Mouse (Mus musculus) liver, embryonic 11.5 days (tissue): ENCODE data around the gene Lacc1. TPM values are rescaled to one million over a fixed set of nuclear protein-coding genes. Genes with fewer than 3 reads are reported as not detected.

Experiments
- ATAC-seq: fragments of 200-750 bp; cut with Nextera tagmentation; replicated peaks from 2 replicates; pipeline ENCODE4 v1.8.0; 2017; ENCODE audit warnings: moderate number of reproducible peaks, mild to moderate bottlenecking, moderate TSS enrichment, moderate library complexity; ENCODE audit not compliant: low FRiP score
- DNase-seq: peaks from one replicate; pipeline ENCODE4 v3.0.0-alpha.2; 2017; ENCODE audit warnings: low spot score
- H3K27ac ChIP-seq: fragments of 300-500 bp; sonication (generic); 2 replicates; pipeline ENCODE4 v1.5.1; 2014; ENCODE audit warnings: mild to moderate bottlenecking, low read depth, low read length, control low read depth
- H3K27me3 ChIP-seq: fragments of 300-500 bp; sonication (generic); replicated peaks from 2 replicates; pipeline ENCODE4 v1.6.1; 2014; ENCODE audit warnings: low read length, mixed read lengths; ENCODE audit not compliant: control insufficient read depth, insufficient read depth
- H3K36me3 ChIP-seq: fragments of 300-500 bp; sonication (generic); 2 replicates; pipeline ENCODE4 v1.6.1; 2014; ENCODE audit warnings: mild to moderate bottlenecking, low read length, moderate library complexity, mixed read lengths; ENCODE audit not compliant: control insufficient read depth, insufficient read depth
- H3K4me1 ChIP-seq: fragments of 300-500 bp; sonication (generic); replicated peaks from 2 replicates; pipeline ENCODE4 v1.6.1; 2014; ENCODE audit warnings: low read length, mixed read lengths; ENCODE audit not compliant: control insufficient read depth, insufficient read depth
- H3K4me2 ChIP-seq: fragments of 300-500 bp; sonication (generic); 2 replicates; pipeline ENCODE4 v1.6.1; 2014; ENCODE audit warnings: mild to moderate bottlenecking, control low read depth, moderate library complexity
- H3K4me3 ChIP-seq: fragments of 300-500 bp; sonication (generic); 2 replicates; pipeline ENCODE4 v1.5.1; 2014; ENCODE audit warnings: low read depth, low read length, control low read depth
- H3K9ac ChIP-seq: fragments of 300-500 bp; sonication (generic); 2 replicates; pipeline ENCODE4 v1.6.1; 2014; ENCODE audit warnings: low read depth, low read length, control low read depth
- H3K9me3 ChIP-seq: fragments of 300-500 bp; sonication (generic); 2 replicates; pipeline ENCODE4 v1.6.1; 2016; ENCODE audit warnings: low read length, inconsistent platforms, mixed read lengths; ENCODE audit not compliant: control insufficient read depth
- WGBS: fragments of 180-500 bp; shearing (Covaris S2); extraction: QIAGEN DNeasy Blood & Tissue Kit; methylation state at CpG from one replicate; pipeline ENCODE4 v1.1.7; 2014; 5-methylcytosine and 5-hydroxymethylcytosine counted together
- polyA plus RNA-seq: library from polyadenylated mRNA; unstranded; fragments of >200 nt; fragmentation: Nextera tagmentation; extraction: Ambion mirVana; gene quantifications from 2 replicates; pipeline ENCODE4 v1.2.1, GENCODE M21; 2014

Lacc1 gene
- 8.1 and 8.4 TPM in 2 replicates for polyA plus RNA-seq

DNA sequence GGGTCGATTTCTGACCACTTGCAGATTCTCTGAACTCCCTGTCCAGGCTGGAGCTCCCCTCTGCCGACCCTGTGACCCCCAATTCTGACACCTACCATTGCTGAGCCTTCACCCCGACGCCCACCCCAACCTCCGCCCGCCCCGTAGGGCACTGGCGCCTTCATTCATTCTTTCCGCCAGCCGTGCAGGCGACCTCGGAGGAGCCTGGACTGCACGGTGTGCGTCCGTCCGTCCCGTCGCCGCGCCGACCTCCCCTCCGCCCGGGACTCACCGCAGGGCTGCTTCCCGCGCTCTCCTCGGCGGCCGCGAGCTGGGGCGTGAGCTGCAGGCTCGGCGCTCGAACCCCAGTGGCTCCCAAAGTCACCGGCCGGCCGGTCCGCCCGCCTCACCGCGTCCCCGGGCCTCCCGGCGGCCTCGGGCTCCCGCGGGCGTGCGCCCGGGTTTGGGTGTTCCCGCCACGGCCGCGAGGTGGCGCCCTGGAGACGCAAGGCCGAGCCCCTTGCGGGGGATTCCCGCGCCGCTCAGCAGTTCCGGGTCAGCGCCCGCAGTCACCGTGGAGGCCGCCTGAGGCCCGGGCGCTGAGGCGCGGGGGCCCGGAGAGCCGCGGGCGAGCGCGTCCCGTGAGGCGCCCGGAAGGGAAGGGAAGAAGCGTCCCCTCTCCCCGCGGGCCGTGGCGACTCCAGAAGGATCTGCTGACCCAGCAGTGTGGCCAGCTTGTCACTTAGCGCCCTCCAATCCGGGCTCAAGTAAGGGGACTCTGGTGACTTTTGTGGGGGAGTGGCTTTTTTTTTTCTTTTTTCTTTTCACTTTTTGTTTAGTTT lies at the start of gene Lacc1, which contains the start of gene Ccdc122:
Gene Lacc1, minus strand, starts transcription at position 679 of the 821 bp plus-strand sequence.
Gene Ccdc122, plus strand, starts transcription at position 547 of the 821 bp plus-strand sequence.
- Histone ChIP-seq H3K9me3 (no peaks in the 10 kb centered on the region), H3K4me3 (peak within 1 kb of the TSS; percentile 77), H3K27me3 (no peaks in the 10 kb centered on the region), H3K9ac (peak within 1 kb of the TSS; percentile 81), H3K4me1 (no peaks in the 10 kb centered on the region; the same call in 1 of the 2 replicates), H3K36me3 (no peaks in the 10 kb centered on the region), H3K4me2 (peak within 1 kb of the TSS; percentile 85), H3K27ac (no peak within 1 kb of the TSS; the same call in 1 of the 2 replicates)
- under 1% methylated on average over 85 of the region's 86 CpGs for WGBS
- peak; percentile 88 for ATAC-seq
- DNase-seq, result peak; percentile 85

DNA sequence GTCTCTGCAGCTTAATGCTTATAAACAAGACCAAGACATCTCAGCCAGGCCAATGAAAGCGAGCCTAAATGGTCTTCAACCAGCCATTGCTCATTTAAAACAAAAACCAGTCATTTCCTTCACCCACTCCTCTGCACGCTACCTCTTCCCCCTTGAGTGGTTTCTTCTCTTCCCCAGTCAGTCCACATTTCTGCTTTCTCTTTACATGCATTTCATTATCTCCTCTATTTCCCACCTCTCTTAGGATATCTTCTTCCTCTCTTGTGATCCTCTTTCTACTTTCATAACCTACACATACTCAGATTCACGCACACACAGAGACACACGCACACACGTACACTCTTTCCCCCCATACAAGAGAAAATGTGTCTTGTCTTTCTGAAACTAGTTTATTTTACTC lies 44.5 kb upstream of the Lacc1 start:
- Histone ChIP-seq H3K9me3 (no peaks in the 10 kb centered on the region), H3K27ac (no peak overlapping the region), H3K36me3 (no peaks in the 10 kb centered on the region), H3K4me3 (no peak overlapping the region), H3K27me3 (no peaks in the 10 kb centered on the region), H3K9ac (no peak overlapping the region), H3K4me1 (no peaks in the 10 kb centered on the region), H3K4me2 (no peak overlapping the region)
- DNase-seq, result no peak
- WGBS, result 82% methylated on average over 5 of the region's 5 CpGs
- no peak for ATAC-seq

GRCm38 (mm10) chr14:77069361-77069760 lies 32.7 kb upstream of the Lacc1 start:
- ATAC-seq (no peak), DNase-seq (no peak)
- no peaks in the 10 kb centered on the region for H3K9me3 ChIP-seq
- H3K4me2 ChIP-seq, result no peak overlapping the region
- H3K27ac ChIP-seq, result no peak overlapping the region
- no peaks in the 10 kb centered on the region for H3K36me3 ChIP-seq
- no peaks in the 10 kb centered on the region for H3K27me3 ChIP-seq
- H3K4me3 ChIP-seq, result no peak overlapping the region
- no peaks in the 10 kb centered on the region for H3K4me1 ChIP-seq
- WGBS, result 94% methylated on average over 1 of the region's 1 CpGs
- no peak overlapping the region for H3K9ac ChIP-seq

DNA sequence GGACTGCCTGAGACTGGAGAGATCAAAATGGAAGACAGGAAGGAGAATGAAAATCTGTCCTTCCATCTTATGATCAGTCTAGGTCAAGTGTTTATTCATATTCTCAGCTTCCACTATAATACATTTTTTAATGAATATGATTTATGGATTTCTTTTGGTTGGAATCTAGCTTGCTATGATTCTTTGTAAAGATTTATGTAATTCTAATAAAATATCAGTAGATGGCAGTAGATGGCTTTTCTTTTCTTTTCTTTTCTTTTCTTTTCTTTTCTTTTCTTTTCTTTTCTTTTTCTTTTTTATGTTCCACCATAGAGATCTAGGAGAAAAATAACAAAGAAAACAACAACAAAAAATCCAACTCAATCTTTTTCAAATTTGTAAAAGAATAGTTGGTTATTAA lies 16.6 kb upstream of the Lacc1 start:
- H3K9ac ChIP-seq, result no peak overlapping the region
- H3K36me3 ChIP-seq, result no peaks in the 10 kb centered on the region
- no peak for DNase-seq
- no peaks in the 10 kb centered on the region for H3K9me3 ChIP-seq
- no peak overlapping the region for H3K27ac ChIP-seq
- no peaks in the 10 kb centered on the region for H3K4me1 ChIP-seq
- no peak overlapping the region for H3K4me2 ChIP-seq
- no peak overlapping the region for H3K4me3 ChIP-seq
- no peaks in the 10 kb centered on the region for H3K27me3 ChIP-seq
- no peak for ATAC-seq

DNA sequence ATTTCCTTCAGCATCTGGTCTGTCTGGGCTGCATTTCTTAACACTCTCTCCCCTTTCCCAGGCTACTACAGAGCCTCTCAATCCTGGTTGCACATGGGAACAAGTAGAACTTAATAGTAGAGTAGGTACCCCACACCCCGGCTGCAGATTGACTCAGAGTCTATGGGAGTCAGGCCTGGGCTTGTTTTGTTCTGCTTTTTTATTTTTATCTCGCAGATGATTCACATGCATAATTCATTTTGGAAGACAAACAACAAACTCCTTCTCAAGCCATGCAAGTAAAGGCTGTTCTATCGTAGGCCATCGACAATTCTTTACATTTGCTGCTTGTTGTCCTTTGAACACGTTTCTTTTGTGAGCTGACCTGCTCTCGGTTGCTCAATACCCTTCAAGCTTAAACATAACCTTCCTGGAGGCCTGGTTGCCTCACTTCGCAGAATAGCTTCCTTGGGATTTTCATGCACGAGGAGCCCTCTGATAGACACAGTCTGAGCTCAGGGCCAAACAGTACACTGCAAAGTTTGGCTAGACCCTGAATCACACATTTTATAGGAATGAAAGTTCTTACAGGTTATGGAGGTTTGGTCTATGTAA lies 1.2 kb upstream of the Lacc1 start:
- Histone ChIP-seq H3K36me3 (no peaks in the 10 kb centered on the region), H3K9ac (no peak overlapping the region), H3K27ac (no peak overlapping the region), H3K9me3 (no peaks in the 10 kb centered on the region), H3K27me3 (no peaks in the 10 kb centered on the region), H3K4me1 (no peaks in the 10 kb centered on the region; the same call in 1 of the 2 replicates), H3K4me2 (no peak overlapping the region), H3K4me3 (no peak overlapping the region)
- ATAC-seq (no peak), DNase-seq (no peak)
- WGBS, result 73% methylated on average over 8 of the region's 8 CpGs

- WGBS, result 78% methylated on average over 5 of the region's 5 CpGs
- Histone ChIP-seq H3K9me3 (no peaks in the 10 kb centered on the region), H3K36me3 (no peaks in the 10 kb centered on the region), H3K4me3 (no peak overlapping the region), H3K27me3 (no peaks in the 10 kb centered on the region), H3K4me1 (no peaks in the 10 kb centered on the region; the same call in 1 of the 2 replicates), H3K27ac (no peak overlapping the region), H3K4me2 (peak overlapping the region; percentile 85), H3K9ac (no peak overlapping the region; the same call in 1 of the 2 replicates)
- ATAC-seq, result no peak
- no peak for DNase-seq
These were observed 626 bp upstream of the Lacc1 start for GRCm38 (mm10) chr14:77037330-77037729.

DNA sequence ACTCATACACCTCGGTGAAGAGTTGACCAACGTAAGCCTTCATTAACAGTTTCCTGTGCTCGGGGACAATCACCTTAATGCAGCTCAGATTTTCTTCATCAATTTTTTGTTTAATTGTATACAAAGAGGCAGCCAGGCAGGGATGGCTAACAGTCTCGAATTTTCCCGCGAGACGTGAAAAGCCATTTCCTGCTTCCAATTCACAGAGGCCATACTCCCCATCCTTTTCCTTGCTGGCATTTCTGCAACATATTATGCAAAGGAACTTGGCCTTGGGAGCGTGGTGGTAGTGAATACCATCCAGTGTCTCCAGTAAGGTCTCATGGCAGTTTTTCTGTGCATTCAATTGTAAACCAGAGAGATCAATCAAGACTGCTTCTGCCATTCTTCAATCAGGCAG lies 1.7 kb downstream of the Lacc1 start:
- H3K4me3 ChIP-seq, result no peak overlapping the region
- H3K9me3 ChIP-seq, result no peaks in the 10 kb centered on the region
- no peaks in the 10 kb centered on the region; the same call in 1 of the 2 replicates for H3K4me1 ChIP-seq
- no peaks in the 10 kb centered on the region for H3K36me3 ChIP-seq
- no peak overlapping the region for H3K9ac ChIP-seq
- DNase-seq (no peak), ATAC-seq (no peak)
- WGBS, result 85% methylated on average over 8 of the region's 8 CpGs
- no peaks in the 10 kb centered on the region for H3K27me3 ChIP-seq
- no peak overlapping the region for H3K27ac ChIP-seq
- H3K4me2 ChIP-seq, result no peak overlapping the region

GRCm38 (mm10) chr14:77034175-77034915 lies 2.4 kb downstream of the Lacc1 start:
- Histone ChIP-seq H3K4me2 (no peak overlapping the region), H3K4me1 (no peaks in the 10 kb centered on the region; the same call in 1 of the 2 replicates)

More at GRCm38 (mm10) chr14:77034175-77034915, 2.4 kb downstream of the Lacc1 start:
- Histone ChIP-seq H3K27me3 (no peaks in the 10 kb centered on the region), H3K9me3 (no peaks in the 10 kb centered on the region), H3K4me3 (no peak overlapping the region), H3K9ac (no peak overlapping the region), H3K27ac (no peak overlapping the region), H3K36me3 (no peaks in the 10 kb centered on the region)
- no peak for DNase-seq
- 0 out of 2 replicates have a peak, but pooled peaks have one; percentile 38 for ATAC-seq
- 67% methylated on average over 7 of the region's 7 CpGs for WGBS
